Mouse (Mus musculus) heart, postnatal 25 days (tissue): ENCODE measurements around the gene Rasal2. TPM values are rescaled to one million over a fixed set of nuclear protein-coding genes. Genes with fewer than 3 reads are reported as not detected.

Source experiments
- DNase-seq: peaks from one replicate; pipeline ENCODE4 v3.0.0; 2022; ENCODE audit warnings: low spot score
- intact Hi-C: fragments of 180-260 bp; cut with DNase I; formaldehyde crosslinking; loops from one replicate; pipeline ENCODE4 v1.15.1; 2025
- total RNA-seq, 2 experiments: library from RNA; stranded (reverse); gene quantifications; 2 replicates each; pipeline ENCODE4 v1.2.3; 2021

The Rasal2 gene
- total RNA-seq = 10 to 100 TPM; 21.6 to 34.8 TPM

DNA sequence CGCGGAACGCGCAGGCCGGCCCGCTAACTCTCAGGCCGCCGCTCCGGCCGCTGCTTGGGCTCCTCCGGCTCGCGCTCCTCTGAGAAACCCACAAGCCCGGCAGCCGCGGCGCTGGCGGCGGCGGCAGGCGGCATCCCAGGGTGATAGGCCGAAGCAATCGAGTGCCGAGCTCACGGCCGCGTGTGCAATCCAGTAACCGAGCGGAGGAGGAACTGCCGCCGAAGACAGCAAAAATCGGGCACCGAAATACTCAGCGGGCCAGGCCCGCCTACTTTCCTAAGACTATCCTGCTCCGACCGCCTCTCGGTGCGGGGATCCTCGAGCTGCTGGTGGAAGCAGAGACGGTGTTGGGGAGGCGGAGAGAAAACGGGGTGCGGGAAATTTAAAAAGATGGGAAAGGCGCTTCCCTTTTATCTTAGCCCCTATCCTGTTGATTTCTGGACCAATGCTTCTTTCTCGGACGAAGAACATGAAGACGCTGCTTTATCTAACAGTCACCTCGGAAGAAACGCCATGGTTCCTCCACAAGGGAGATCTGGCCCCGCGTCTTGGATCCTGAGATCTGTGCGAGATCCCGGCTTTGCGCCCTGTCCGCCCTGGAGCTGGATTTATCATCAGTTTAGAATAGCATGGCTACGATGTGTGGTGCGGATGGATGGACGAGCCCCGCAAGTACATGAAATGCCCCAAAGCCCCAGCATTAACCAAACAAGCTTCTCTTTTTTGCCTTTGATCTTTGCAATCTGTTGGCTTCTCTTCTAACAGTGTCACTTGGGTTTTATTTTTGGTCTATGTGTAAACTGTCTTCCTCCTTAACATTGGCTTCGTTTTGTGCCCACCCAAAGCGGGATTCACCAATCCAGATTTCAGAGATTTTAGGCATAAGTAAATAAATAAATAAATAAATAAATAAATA lies at the start of gene Rasal2:
Gene Rasal2 (minus strand): TSS at position 142 of the 916 bp plus-strand sequence.
- intact Hi-C loops = loop anchor here (2.0 to 5.0 kb wide), 2 partner anchors 36 to 110 kb away; no protein-coding TSS in a partner anchor
- peak; percentile 92 for DNase-seq

DNA sequence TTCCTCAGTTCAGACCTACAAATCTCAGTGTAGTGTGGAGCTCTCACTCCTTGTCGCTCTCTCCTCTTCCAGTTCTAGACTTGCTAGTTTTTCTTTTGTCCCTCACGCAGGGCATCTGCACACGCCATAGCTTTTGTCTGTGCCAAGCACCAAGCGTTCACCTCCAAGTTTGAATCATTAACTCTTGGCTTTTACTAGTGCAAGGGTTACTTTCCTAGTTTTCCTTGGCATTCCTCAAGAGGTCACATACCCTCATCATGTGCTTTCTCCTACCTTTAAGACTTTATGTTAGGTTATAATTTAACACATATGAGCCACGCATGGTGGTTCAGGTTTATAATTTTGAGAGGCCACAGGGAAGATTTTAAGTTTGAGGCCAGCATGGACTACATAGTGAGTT lies 48.9 kb upstream of the Rasal2 start:
- no peak for DNase-seq
- intact Hi-C loops = loop anchor here (5.0 kb wide), 1 partner anchor 544 kb away; no protein-coding TSS in a partner anchor

DNA sequence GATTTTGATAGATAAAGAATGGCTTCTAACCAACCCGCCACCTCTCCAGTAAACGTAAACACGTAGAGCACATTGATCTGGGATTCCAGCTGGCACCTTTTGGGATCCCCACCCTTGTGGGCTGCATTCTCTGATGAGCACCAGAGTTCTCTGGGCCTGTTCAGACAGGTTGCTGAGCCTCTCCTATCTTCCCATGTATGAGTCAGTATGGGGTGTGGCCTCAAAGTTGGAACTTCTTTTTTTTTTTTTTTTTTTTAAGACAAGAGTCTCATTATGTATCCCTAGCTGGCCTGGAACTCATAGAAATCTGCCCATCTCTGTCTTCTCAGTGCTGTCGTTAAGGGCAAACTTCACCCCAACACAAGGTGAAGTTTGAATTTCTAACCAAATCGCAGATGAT lies 47.5 kb upstream of the Rasal2 start:
- intact Hi-C loops = loop anchor here (5.0 kb wide), 4 partner anchors 77 to 543 kb away; no protein-coding TSS in a partner anchor
- DNase-seq = no peak

DNA sequence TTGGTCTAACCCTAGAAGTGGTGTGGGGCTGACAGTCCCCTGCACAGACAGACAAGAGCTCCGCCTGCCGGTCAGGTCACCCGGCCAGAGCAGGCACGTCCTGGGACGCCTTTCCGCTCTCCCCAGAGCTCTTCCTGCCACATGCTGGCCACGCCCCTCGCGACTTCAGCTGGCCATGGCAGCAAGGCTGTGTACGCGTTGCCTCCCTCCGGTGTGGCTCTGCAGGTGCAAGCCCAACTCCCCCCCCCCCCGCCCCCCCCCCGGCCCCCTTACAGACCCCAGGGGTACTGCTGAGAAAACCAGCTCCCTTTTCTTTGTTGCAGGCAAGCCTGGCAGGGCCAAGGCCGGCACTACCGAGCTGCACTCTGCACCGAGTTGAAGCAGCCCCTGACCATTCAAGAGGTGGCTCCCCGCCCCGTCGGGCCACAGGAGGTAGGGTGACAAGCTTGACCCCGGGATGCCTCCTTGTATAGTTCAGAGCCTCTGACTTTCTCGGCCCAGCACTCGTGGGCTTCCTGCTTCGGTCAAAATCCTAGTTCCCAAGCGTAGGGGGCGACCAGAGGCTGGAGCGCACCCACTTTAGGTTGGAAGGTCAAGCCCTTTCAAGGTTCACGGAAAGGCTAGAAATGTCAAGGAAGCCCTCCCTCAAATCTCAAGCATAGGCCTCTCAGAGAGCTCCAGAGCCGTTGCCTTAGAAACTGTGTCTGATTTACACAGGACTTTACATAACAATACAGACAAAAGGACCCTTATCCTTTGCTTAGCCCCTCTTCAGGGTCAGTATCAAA lies 46.2 kb upstream of the Rasal2 start, which contains the start of gene Cryzl2:
Gene Cryzl2 (plus strand): TSS at position 157 of the 788 bp plus-strand sequence.
- intact Hi-C loops = loop anchor here (5.0 kb wide), 3 partner anchors 79 to 371 kb away; no protein-coding TSS in a partner anchor
- DNase-seq = peak; percentile 71

DNA sequence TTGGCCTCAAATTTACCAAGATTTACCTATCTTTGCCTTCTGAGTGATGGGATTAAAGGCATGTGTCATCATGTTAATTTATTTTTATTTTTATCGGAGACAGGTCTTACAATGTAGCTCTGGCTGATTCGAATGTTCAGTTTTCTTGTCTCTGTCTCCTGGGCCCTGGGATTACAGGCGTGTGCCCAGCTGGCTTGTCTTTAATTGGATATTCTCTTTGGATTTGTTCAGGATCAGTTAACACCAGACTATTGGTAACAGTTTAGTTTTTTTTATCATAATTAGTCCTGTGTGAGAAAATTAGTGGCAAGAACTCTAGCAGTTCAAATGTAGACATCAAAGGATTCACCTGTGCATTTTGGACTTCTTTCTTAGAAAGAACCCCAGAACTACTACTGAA lies 45.4 kb upstream of the Rasal2 start:
- intact Hi-C loops = loop anchor here (5.0 kb wide), 3 partner anchors 80 to 370 kb away; no protein-coding TSS in a partner anchor

DNA sequence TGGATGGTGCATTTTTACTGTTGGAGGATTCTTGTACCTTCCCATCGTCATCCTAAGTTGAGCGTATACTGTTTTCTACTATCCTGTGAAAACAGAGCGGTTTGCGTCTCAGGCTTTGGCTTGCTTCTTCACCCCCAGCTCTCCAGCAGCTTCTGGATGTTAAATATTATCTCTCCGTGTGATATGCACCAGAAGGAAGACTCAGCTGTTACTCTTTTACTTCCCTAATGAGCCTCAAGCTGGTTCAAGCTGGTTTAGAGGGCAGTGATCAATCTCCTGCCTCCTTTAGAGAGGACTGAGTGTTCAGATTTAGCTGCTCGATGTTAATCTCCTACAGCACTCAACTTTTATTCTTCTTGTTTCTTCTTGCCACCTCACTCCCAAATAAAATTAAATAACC lies 42.5 kb upstream of the Rasal2 start:
- intact Hi-C loops = loop anchor here (5.0 kb wide), 3 partner anchors 82 to 368 kb away; no protein-coding TSS in a partner anchor
- DNase-seq = no peak

More for the DNA sequence above, 45.4 kb upstream of the Rasal2 start:
- no peak for DNase-seq

DNA sequence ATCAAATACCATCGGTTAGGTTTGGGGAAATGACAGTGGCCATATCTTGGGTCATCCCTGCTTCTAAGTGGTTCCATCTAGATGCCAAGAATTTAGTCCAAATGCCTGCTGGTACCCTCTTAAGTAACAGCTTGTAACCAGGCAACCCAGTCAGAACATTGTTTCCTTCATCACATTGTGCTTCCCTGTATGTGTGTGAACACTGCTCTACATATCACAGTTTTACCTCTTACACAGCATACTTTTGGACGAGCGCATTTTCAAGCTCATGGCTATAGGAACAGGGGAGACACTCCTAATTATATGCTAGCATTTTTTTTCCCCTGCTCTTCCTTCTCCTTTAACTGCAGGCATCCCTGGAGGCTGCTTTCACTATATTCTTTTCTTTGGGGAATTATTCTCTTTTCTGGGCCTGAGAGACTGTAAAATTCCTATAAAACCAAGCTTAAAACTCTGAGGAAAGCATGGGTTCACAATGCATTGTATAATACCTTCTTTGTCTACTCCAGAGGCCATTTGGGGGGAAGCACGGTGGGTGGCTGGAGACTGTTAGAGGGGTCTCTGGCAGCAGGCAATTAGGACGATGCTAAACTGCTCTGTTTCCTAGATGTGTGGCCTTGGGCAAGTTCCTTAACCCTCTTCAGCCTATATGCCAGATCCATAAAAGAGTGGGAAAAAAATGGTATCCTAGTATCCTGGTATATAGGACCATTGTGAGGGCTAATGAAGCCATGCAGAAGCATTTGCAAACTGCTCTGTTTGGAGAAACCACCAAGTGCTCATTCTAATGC lies 40.6 kb upstream of the Rasal2 start:
- DNase-seq = no peak
- intact Hi-C loops = no loop called here

DNA sequence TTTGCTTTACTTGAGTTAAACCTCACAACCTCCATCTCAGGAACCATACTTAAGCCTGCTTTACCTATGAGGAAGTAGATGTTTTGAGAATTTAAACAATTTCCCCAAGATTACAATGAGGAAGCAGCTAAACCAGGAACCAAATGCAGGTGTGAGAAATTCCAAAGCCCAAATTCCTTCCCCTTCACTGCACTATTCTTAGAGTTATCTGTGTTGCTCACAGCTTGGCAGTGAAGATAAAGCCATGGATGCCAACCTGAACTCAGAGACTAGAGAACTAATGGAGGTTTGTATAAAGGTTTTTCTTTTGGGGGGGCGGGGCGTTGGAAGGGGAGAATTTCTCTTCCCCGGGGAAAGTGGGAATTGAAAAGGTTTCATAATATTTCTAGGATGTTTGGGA lies 39.9 kb upstream of the Rasal2 start:
- intact Hi-C loops = no loop called here
- no peak for DNase-seq

DNA sequence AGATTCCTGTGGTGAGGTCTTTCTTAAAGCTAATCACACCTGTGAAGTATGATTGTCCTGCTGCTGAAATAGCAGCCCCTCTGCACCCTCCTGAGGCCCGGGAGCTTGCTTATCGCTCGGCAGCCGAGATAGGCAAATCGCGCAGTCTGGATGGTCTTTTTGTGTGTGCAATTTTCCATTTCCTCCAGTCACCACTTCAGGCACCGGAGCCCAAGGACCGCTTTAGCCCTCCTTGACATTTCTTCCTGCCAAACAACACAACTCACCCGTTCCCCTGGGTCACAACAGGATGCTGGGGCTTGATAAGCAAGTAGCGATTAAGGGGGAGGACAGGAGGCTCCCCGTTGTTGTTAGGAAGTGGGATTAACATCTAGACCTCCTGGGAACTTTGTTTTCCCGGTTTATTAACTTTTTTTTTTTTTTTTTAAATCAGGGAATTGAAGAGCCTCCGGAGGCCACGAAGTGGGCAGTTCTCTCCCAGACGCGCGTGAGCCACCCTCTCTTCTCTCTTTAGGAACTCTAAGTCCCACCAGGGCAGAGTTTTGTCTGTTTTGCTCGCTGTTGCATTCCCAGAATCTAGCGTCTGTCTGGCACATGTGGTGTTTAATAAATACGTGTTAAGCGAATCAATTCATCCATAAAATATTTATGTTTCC lies 37.7 kb upstream of the Rasal2 start:
- intact Hi-C loops = loop anchor here (2.0 kb wide), 1 partner anchor 37 kb away; the partner anchor contains the start of gene Rasal2

DNA sequence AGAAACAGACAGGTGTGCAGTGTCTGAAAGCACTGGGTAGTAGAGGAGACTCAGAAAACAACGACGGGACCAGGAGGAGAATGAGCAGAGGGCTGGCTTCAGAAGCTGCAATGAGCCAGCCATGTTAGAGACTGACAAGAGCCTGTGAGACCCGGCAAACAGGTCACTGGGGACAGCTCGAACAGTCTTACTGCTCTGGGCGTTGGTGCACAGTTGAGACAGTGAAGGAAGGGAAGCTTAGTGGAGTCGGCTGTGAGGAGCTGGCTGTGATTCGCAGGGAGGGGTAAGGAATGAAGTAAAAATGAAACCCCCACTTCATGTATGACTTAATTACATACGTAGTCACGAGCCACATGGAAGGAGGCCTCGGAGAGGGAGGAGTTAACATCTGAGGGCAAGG lies 37.1 kb upstream of the Rasal2 start:
- no peak for DNase-seq
- intact Hi-C loops = loop anchor here (2.0 kb wide), 1 partner anchor 37 kb away; the partner anchor contains the start of gene Rasal2

More for the DNA sequence above, 37.7 kb upstream of the Rasal2 start:
- peak; percentile 72 for DNase-seq

DNA sequence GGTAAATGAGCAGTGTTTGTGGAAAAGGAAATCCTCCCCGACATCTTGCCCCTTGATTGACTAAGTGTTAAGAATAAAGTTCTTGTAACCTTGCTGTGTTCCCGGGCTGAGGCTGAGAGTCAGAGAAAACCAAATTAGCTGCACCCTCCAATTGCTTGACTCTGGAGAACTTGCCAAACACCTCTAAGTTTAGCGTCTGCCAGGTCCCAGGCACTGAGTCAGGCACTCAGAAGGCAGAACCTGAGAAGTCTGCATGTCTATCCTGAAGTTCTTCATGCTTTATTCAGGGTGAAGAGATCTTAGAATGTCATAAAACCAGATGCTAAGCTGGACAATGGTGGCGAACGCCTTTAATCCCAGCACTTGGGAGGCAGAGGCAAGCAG lies 36.4 kb upstream of the Rasal2 start:
- intact Hi-C loops = loop anchor here (2.0 kb wide), 1 partner anchor 36 kb away; the partner anchor contains the start of gene Rasal2
- DNase-seq = no peak

DNA sequence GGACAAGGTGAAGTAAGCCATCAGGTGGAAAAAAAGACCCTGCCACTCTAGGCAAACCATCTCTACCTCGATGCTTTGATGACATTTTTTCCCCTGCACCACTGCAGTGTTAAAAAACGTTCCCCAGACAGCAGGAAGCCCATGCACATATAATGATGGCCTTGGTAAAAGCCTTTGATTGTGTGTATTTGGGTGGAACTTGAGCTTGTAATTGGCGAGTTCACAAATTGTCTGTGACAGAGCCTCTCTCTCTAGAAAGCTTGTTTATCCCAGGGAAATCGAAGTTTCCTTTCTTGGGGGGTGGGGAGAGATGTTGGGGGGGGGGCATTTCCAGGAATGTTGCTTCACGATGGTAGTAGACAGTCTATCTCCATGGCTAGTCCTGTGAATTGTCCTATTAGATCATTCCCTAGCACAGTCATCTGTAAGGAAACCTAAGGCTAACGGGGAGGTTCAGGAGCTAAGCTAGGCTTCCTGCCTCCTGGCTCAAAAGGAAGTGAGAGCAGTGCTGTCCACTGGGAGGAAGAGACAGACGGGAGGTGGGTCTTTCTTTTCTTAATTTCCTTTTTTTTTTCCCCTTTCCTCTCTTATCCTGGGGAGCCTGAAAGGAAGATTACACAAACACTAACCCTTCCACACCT lies 35.9 kb upstream of the Rasal2 start:
- intact Hi-C loops = loop anchor here (2.0 kb wide), 1 partner anchor 35 kb away; the partner anchor contains the start of gene Rasal2
- DNase-seq = no peak

DNA sequence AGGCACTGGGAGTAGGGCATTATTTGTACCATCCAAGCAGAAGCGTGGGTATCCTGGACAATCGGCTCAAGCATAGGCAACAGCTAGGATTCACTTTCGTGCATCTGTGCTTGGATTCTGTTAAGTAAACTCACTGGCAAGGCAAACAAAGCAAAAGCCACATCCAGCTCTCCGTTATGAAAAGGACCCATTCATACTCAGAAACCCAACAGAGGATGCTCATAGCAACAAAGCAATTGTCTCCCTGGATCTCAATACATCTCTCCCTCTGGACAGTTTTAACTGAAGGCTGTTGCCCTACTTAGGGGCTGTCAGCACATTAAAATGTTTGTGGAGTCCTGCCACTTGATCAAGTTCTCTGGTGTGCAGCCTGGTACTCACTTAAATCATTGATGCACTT lies 34.7 kb upstream of the Rasal2 start:
- intact Hi-C loops = loop anchor here (2.0 kb wide), 1 partner anchor 148 kb away; no protein-coding TSS in a partner anchor
- DNase-seq = no peak

DNA sequence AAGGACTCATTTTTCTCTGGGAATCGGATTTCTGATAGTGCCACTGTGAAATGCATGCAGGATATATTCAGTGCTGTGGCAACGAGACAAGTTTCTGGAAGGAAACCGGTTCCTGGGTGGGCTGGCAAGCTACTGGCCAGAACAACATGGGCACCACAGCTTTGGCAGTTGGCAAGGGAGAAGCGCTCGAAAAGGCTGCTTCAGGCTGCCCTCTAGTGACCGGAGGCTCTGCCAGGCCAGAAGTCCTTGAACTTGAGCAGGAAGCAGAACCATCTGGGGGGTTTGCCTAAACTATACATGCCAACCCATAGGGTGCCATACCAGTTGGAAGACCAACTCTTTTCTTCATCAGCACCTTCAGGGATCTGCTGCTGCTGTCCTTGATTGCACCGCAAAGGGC lies 33.9 kb upstream of the Rasal2 start:
- intact Hi-C loops = loop anchor here (2.0 kb wide), 1 partner anchor 148 kb away; no protein-coding TSS in a partner anchor
- DNase-seq = peak; percentile 52

DNA sequence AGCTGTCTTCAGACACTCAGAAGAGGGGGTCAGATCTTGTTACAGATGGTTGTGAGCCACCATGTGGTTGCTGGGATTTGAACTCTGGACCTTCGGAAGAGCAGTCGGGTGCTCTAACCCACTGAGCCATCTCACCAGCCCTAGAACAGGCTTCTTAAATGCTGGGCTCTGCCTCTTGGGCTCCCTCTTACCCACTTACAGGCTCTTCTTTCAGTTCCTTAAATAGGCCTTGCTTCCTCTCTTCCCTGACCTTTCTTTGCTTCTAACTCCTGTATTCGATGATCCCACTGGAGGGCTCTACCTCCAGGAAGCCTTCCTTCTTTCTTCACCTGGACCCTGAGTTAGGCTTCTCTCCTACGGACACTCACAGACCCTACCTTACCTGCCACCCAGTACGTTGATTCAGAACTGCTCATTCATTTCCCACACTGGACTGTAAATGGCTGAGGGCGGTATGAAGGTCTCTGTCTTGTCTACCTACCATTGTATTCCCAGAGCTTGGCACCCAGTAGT lies 33.1 kb upstream of the Rasal2 start:
- DNase-seq = no peak
- intact Hi-C loops = no loop called here

DNA sequence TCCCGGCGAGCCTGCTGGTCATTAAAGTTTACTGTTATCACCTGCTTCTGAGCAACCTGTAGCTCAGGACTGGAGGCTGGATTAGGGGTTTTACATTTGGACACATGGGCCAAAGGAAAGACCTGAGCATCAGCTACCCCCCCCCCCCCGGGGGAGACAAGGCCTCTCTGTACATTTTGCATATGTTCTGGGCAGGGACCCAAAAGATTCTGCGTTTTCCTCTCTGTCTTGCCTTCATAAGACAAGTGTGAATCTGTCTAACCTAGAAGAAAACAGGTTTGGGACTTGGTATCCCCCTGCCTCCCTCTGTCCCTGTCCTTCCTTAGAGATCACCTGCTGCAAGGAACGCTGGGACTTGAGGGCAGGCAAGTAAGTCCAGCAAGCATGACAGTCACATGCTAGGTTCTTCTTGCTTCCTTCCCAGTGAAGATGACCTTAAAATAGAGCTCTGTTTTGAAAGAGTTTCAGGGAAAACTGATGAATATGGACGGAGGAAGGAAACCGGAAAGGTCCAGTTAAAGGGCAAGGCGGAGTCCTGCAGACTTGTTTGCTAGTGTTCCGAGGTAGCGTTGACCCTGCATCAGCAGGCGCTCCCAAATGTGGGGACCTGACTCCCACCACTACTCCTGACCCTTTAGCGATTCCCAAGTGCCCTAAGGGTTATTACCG lies 32.4 kb upstream of the Rasal2 start:
- DNase-seq = no peak
- intact Hi-C loops = no loop called here
